Mouse (Mus musculus): Measurements from ENCODE around the gene Tmem88b. TPM values are rescaled to one million over a fixed set of nuclear protein-coding genes. Genes with fewer than 3 reads are reported as not detected.
A peak's percentile ranks its signal among the peaks of the same experiment; 100 is the strongest.

Tmem88b gene
- polyA plus RNA-seq, 1 experiment from 2014 or later: 0.24 TPM

GRCm38 (mm10) chr4:155769880-155770512 lies 15.7 kb downstream of the Tmem88b start:
- under 1% methylated on average over 39 of the region's 39 CpGs for WGBS
- peaks cover 38% of the 10 kb centered on the region for H3K4me1 ChIP-seq

GRCm38 (mm10) chr4:155769496-155769879 lies 16.2 kb downstream of the Tmem88b start:
- H3K9me3 ChIP-seq: no peaks in the 10 kb centered on the region
- H3K4me3 ChIP-seq: peak overlapping the region; percentile 67
- H3K36me3 ChIP-seq (replicated peaks): no peaks in the 10 kb centered on the region
- 68% methylated on average over 5 of the region's 5 CpGs for WGBS
- no peak for DNase-seq (ENCODE audit: extremely low spot score, low spot score)
- peaks cover 33% of the 10 kb centered on the region for H3K4me1 ChIP-seq
- peaks cover 41% of the 10 kb centered on the region for H3K27me3 ChIP-seq (ENCODE audit: poor library complexity, severe bottlenecking)
- peak overlapping the region; percentile 96 for H3K27ac ChIP-seq

More at GRCm38 (mm10) chr4:155769880-155770512, 15.7 kb downstream of the Tmem88b start:
- peak overlapping the region; percentile 67 for H3K4me3 ChIP-seq
- H3K9me3 ChIP-seq: no peaks in the 10 kb centered on the region
- peak; percentile 90 for DNase-seq (ENCODE audit: extremely low spot score, low spot score)
- H3K27ac ChIP-seq: peak overlapping the region; percentile 96
- no peaks in the 10 kb centered on the region for H3K36me3 ChIP-seq (replicated peaks)
- peaks cover 46% of the 10 kb centered on the region for H3K27me3 ChIP-seq (ENCODE audit: poor library complexity, severe bottlenecking)

GRCm38 (mm10) chr4:155762357-155762756 lies 23.3 kb downstream of the Tmem88b start:
- H3K4me1 ChIP-seq: peaks cover 35% of the 10 kb centered on the region
- WGBS: 91% methylated on average over 3 of the region's 3 CpGs
- peak overlapping the region; percentile 81; the same call in 1 of the 2 replicates for H3K4me3 ChIP-seq
- H3K27me3 ChIP-seq (ENCODE audit: poor library complexity, severe bottlenecking): no peaks in the 10 kb centered on the region
- H3K9me3 ChIP-seq: no peaks in the 10 kb centered on the region
- H3K36me3 ChIP-seq (replicated peaks): peaks cover 14% of the 10 kb centered on the region
- no peak for DNase-seq (ENCODE audit: extremely low spot score, low spot score)
- no peak overlapping the region for H3K27ac ChIP-seq

DNA sequence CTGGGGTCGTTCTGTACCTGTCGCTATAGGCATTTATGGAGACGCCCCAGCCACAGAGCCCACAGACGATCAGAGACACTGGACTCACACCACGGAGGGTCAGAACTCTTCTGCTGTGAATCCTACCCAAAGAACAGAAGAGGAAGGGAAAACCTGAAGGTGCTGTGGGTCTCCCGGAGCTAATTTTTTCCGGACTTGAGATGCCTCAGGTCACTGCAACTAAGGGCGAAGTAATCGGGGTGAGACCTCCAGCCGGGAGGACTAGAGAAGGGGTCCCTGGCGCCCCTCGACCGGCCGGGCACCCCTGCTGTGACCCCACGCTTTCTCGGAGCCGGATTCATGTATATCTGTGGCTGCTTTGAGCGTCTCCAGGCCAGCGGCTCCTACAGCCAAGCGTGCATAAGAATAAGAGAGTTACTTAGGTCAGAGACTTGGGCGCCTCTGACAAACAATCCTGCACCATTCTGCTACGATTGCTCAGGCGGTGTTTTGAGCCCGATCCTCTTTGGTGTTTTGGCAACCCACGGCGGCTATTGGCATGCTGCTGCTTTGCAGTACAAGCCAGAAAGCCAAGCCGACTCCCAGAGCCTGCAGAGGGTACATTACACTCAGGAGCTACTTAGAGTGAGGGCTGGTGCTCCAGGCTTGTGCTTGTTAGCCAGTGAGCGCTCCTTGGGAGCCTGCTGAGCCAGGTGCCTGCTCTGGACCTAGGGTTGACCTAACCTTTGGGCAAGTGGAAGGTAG lies 24.1 kb downstream of the Tmem88b start:
- 3% methylated on average over 28 of the region's 28 CpGs for WGBS
- peak overlapping the region; percentile 81 for H3K4me3 ChIP-seq
- peaks cover 35% of the 10 kb centered on the region for H3K4me1 ChIP-seq
- no peaks in the 10 kb centered on the region for H3K9me3 ChIP-seq
- H3K36me3 ChIP-seq (replicated peaks): peaks cover 23% of the 10 kb centered on the region
- DNase-seq (ENCODE audit: extremely low spot score, low spot score): no peak
- H3K27ac ChIP-seq: peak overlapping the region; percentile 82
- H3K27me3 ChIP-seq (ENCODE audit: poor library complexity, severe bottlenecking): no peaks in the 10 kb centered on the region

DNA sequence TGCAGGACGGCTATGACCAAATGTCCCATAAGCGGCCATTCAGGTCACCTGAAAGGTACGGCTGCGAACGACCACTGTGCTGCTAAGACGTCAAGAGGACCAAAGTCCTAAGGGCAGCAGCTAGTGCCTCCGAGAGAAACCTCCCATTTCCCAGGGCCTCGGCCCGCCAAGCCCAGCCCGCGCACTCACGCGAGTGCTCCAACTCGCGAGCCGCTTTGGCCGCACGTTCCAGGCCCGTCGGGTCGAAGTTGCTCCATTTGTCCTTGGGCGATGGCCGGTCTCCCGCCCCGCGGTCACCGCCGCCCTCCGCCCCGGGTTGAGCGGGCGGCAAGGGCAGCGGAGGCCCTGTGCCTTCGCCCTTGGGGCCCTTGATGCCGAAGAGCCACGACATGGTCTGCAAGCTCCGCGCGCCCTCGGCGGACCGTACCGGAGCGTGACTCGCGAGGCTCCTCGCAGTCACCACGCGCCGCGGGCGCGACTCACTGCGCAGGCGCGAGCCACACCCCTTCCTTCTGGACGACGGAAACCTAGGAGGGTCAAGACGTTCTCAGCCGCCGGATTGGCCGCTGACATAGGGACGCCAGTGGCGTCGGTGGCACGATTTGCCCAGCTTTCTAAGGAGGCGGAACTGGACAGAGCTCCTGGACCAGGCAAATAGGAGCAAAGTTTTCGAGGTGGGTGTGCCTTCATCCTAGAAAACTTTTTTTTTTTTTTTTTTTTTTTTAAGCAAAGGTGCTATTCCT lies 24.9 kb downstream of the Tmem88b start, which contains the start of gene Atad3a:
Atad3a (minus strand) TSS at position 481 of the 743 bp plus-strand sequence.
- Histone ChIP-seq H3K27ac (peak within 1 kb of the TSS; percentile 88), H3K36me3 (replicated peaks) (peaks cover 30% of the 10 kb centered on the region), H3K27me3 (ENCODE audit: poor library complexity, severe bottlenecking) (no peaks in the 10 kb centered on the region), H3K4me3 (peak within 1 kb of the TSS; percentile 81), H3K4me1 (peaks cover 35% of the 10 kb centered on the region), H3K9me3 (no peaks in the 10 kb centered on the region)
- peak; percentile 96 for DNase-seq (ENCODE audit: extremely low spot score, low spot score)
- under 1% methylated on average over 68 of the region's 68 CpGs for WGBS

GRCm38 (mm10) chr4:155759862-155760612 lies 25.6 kb downstream of the Tmem88b start:
- H3K27ac ChIP-seq: peak overlapping the region; percentile 88
- peaks cover 35% of the 10 kb centered on the region for H3K4me1 ChIP-seq
- 4% methylated on average over 10 of the region's 10 CpGs for WGBS
- no peaks in the 10 kb centered on the region for H3K9me3 ChIP-seq
- peak overlapping the region; percentile 81 for H3K4me3 ChIP-seq
- H3K36me3 ChIP-seq (replicated peaks): peaks cover 37% of the 10 kb centered on the region
- no peaks in the 10 kb centered on the region for H3K27me3 ChIP-seq (ENCODE audit: poor library complexity, severe bottlenecking)
- no peak for DNase-seq (ENCODE audit: extremely low spot score, low spot score)

DNA sequence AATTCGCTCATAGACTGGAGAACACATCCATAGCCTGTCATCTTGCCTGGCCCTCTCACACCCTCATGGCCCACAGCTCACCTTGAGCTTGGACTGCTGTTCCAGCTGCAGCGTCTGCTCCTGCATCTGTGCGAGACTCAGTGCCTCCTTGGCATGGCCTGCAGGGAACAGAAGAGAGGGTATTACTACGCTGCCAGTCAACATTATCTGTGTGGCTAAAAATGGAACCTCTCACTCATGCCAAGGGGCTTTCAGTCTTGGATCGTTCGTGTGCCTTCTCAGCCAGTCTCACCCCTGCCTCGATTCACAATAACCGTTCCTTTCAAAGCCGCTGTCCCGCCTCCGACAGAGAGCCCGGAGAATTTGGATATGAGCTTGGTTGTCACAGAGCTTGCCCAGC lies 28.7 kb downstream of the Tmem88b start:
- Histone ChIP-seq H3K36me3 (replicated peaks) (peaks cover 66% of the 10 kb centered on the region), H3K4me1 (peaks cover 29% of the 10 kb centered on the region)

GRCm38 (mm10) chr4:155746575-155747490 lies 38.8 kb downstream of the Tmem88b start:
- DNase-seq (ENCODE audit: extremely low spot score, low spot score): no peak
- Histone ChIP-seq H3K27me3 (ENCODE audit: poor library complexity, severe bottlenecking) (no peaks in the 10 kb centered on the region), H3K27ac (no peak overlapping the region), H3K9me3 (no peaks in the 10 kb centered on the region), H3K4me1 (no peaks in the 10 kb centered on the region), H3K36me3 (replicated peaks) (peaks cover 100% of the 10 kb centered on the region), H3K4me3 (no peak overlapping the region)
- 91% methylated on average over 17 of the region's 17 CpGs for WGBS

More for the DNA sequence above, 28.7 kb downstream of the Tmem88b start:
- no peak for DNase-seq (ENCODE audit: extremely low spot score, low spot score)
- 94% methylated on average over 12 of the region's 12 CpGs for WGBS
- Histone ChIP-seq H3K27me3 (ENCODE audit: poor library complexity, severe bottlenecking) (no peaks in the 10 kb centered on the region), H3K27ac (no peak overlapping the region), H3K9me3 (no peaks in the 10 kb centered on the region), H3K4me3 (no peak overlapping the region)

DNA sequence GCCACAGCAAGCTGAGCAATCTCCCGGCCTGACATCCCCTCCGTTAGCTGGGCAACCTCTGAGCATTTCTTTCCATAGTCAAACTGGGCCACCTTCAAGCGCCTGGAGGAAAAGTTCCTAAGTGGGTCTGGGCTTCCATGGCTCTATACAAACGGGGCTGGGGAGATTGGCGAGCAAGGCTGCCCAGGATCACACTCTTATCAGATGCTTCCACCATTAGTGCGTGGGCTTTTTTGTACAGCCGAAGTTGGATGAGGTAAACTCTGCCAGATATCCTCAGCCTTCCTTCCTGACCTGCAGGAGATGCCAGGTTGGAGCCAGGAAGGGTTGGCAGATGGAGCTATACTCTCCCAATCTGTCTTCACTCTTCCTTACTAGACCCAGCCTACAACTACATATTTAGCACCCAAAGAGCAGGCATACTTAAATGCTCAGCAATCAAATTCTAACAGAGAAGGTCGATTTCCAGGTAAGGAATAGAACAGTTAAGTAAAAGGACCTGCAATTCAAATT lies 39.6 kb downstream of the Tmem88b start:
- H3K4me3 ChIP-seq: no peak overlapping the region
- 92% methylated on average over 8 of the region's 8 CpGs for WGBS
- H3K36me3 ChIP-seq (replicated peaks): peaks cover 100% of the 10 kb centered on the region
- DNase-seq (ENCODE audit: extremely low spot score, low spot score): no peak
- no peak overlapping the region for H3K27ac ChIP-seq
- no peaks in the 10 kb centered on the region for H3K27me3 ChIP-seq (ENCODE audit: poor library complexity, severe bottlenecking)
- H3K9me3 ChIP-seq: no peaks in the 10 kb centered on the region
- no peaks in the 10 kb centered on the region for H3K4me1 ChIP-seq

DNA sequence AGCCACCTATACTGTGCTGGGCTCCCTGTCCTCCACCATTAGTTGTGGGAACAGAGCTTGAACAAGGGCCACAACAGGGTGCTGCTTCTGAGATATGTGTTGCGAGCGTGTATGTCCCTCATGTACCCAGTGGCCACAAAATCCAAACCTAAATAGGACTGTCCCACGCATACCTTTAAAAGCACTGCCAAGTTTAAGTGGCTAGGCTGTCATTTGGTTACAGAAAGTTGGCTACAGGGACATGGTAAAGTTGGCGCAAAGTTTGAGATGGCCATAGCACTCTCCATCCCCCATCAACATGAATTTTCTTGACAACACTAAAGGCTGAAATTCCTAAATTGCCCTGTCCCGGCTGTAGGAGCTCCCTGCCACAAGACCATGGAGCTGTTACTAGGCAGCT lies 40.5 kb downstream of the Tmem88b start:
- H3K36me3 ChIP-seq (replicated peaks): peaks cover 100% of the 10 kb centered on the region
- DNase-seq (ENCODE audit: extremely low spot score, low spot score): no peak
- H3K27ac ChIP-seq: no peak overlapping the region
- H3K4me3 ChIP-seq: no peak overlapping the region
- WGBS: 95% methylated on average over 5 of the region's 5 CpGs
- no peaks in the 10 kb centered on the region for H3K27me3 ChIP-seq (ENCODE audit: poor library complexity, severe bottlenecking)
- H3K9me3 ChIP-seq: no peaks in the 10 kb centered on the region
- H3K4me1 ChIP-seq: no peaks in the 10 kb centered on the region

DNA sequence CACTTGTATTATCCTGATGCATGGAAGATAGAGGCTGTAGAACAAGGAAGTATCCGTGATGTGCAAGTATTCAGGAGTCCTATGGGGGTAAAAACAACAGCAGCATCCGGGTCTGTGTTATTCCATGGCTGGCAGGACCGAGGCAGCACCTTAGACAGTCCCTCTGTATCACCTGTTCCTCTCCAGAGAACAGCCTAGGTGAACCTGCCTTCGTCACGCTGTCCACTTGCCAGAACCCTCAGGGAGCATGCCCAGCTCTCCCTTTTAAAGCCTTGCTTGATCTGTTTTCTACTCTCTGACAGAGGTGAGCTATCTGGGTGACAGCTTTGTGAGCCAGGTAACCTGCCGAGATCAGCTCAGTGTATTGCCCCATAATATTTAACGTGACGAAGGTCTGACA lies 41.2 kb downstream of the Tmem88b start:
- H3K27ac ChIP-seq: no peak overlapping the region
- peaks cover 100% of the 10 kb centered on the region for H3K36me3 ChIP-seq (replicated peaks)
- no peaks in the 10 kb centered on the region for H3K27me3 ChIP-seq (ENCODE audit: poor library complexity, severe bottlenecking)
- 97% methylated on average over 8 of the region's 8 CpGs for WGBS
- H3K4me1 ChIP-seq: no peaks in the 10 kb centered on the region; the same call in 1 of the 2 replicates
- no peak for DNase-seq (ENCODE audit: extremely low spot score, low spot score)
- no peak overlapping the region for H3K4me3 ChIP-seq
- no peaks in the 10 kb centered on the region for H3K9me3 ChIP-seq
